Mouse (Mus musculus) forebrain, embryonic 14.5 days (tissue): ENCODE measurements around the gene Chrnb2. TPM values are rescaled to one million over a fixed set of nuclear protein-coding genes. Genes with fewer than 3 reads are reported as not detected.

Source experiments
- ATAC-seq: fragments of 200-750 bp; cut with Nextera tagmentation; 2 replicates; pipeline ENCODE4 v1.8.0; 2017; ENCODE audit warnings: mild to moderate bottlenecking, moderate library complexity
- DNase-seq: peaks from one replicate; pipeline ENCODE4 v3.0.0-alpha.2; 2015; ENCODE audit warnings: low spot score
- H3K27ac ChIP-seq: fragments of 300-500 bp; sonication (generic); 2 replicates; pipeline ENCODE4 v1.5.1; 2014; ENCODE audit warnings: low read depth, mild to moderate bottlenecking, control low read depth, low read length, moderate library complexity
- H3K27me3 ChIP-seq: fragments of 300-500 bp; sonication (generic); replicated peaks from 2 replicates; pipeline ENCODE4 v1.6.1; 2014; ENCODE audit warnings: low read length, control low read depth, mixed read lengths; ENCODE audit not compliant: control insufficient read depth, insufficient read depth
- H3K36me3 ChIP-seq: fragments of 300-500 bp; sonication (generic); 2 replicates; pipeline ENCODE4 v1.6.1; 2014; ENCODE audit warnings: low read length, control low read depth; ENCODE audit not compliant: control insufficient read depth, insufficient read depth
- H3K4me1 ChIP-seq: fragments of 300-500 bp; sonication (generic); 2 replicates; pipeline ENCODE4 v1.6.1; 2014; ENCODE audit warnings: antibody characterized with exemption, low read length, control low read depth; ENCODE audit not compliant: control insufficient read depth, insufficient read depth
- H3K4me2 ChIP-seq: fragments of 300-500 bp; sonication (generic); 2 replicates; pipeline ENCODE4 v1.6.1; 2014; ENCODE audit warnings: mild to moderate bottlenecking, control low read depth, low read length
- H3K4me3 ChIP-seq: fragments of 300-500 bp; sonication (generic); 2 replicates; pipeline ENCODE4 v1.5.1; 2014; ENCODE audit warnings: low read depth, low read length, control low read depth
- H3K9ac ChIP-seq: fragments of 300-500 bp; sonication (generic); 2 replicates; pipeline ENCODE4 v1.6.1; 2014; ENCODE audit warnings: mild to moderate bottlenecking, low read length, control low read depth, moderate library complexity
- H3K9me3 ChIP-seq: fragments of 300-500 bp; sonication (generic); replicated peaks from 2 replicates; pipeline ENCODE4 v1.6.1; 2016; ENCODE audit warnings: low read length, control low read depth, mixed read lengths; ENCODE audit not compliant: control insufficient read depth
- WGBS: fragments of 180-500 bp; shearing (Covaris S2); extraction: QIAGEN DNeasy Blood & Tissue Kit; methylation state at CpG from one replicate; pipeline ENCODE4 v1.1.7; 2014; 5-methylcytosine and 5-hydroxymethylcytosine counted together
- polyA plus RNA-seq: library from polyadenylated mRNA; unstranded; fragments of >200 nt; fragmentation: Nextera tagmentation; extraction: Ambion mirVana; gene quantifications from 2 replicates; pipeline ENCODE4 v1.2.1, GENCODE M21; 2014

Gene Chrnb2
- polyA plus RNA-seq, 1 experiment from 2014 or later: 22.7 TPM

- WGBS: 58% methylated on average over 16 of the region's 16 CpGs
- H3K9ac ChIP-seq: no peak overlapping the region
- H3K4me2 ChIP-seq: no peak overlapping the region
- H3K27me3 ChIP-seq: no peaks in the 10 kb centered on the region
- no peak overlapping the region for H3K27ac ChIP-seq
- H3K36me3 ChIP-seq: peaks cover 4% of the 10 kb centered on the region
- ATAC-seq (peak; percentile 37), DNase-seq (peak; percentile 39)
- H3K4me3 ChIP-seq: no peak overlapping the region
- H3K9me3 ChIP-seq: no peaks in the 10 kb centered on the region
- H3K4me1 ChIP-seq: 0 out of 2 replicates have a peak, but pooled peaks cover 2% of the 10 kb centered on the region
Observed at GRCm38 (mm10) chr3:89788680-89789352, 24.4 kb upstream of the Chrnb2 start.

GRCm38 (mm10) chr3:89786275-89786674 lies 21.8 kb upstream of the Chrnb2 start:
- peaks cover 29% of the 10 kb centered on the region for H3K36me3 ChIP-seq
- 70% methylated on average over 6 of the region's 6 CpGs for WGBS
- DNase-seq (no peak), ATAC-seq (no peak)
- H3K27ac ChIP-seq: no peak overlapping the region
- H3K4me2 ChIP-seq: no peak overlapping the region
- H3K4me1 ChIP-seq: 0 out of 2 replicates have a peak, but pooled peaks cover 2% of the 10 kb centered on the region
- H3K9ac ChIP-seq: no peak overlapping the region
- no peaks in the 10 kb centered on the region for H3K27me3 ChIP-seq
- H3K9me3 ChIP-seq: no peaks in the 10 kb centered on the region
- H3K4me3 ChIP-seq: no peak overlapping the region

- Histone ChIP-seq H3K9me3 (no peaks in the 10 kb centered on the region), H3K27me3 (no peaks in the 10 kb centered on the region), H3K4me1 (0 out of 2 replicates have a peak, but pooled peaks cover 2% of the 10 kb centered on the region), H3K9ac (no peak overlapping the region), H3K4me2 (no peak overlapping the region), H3K36me3 (peaks cover 40% of the 10 kb centered on the region), H3K27ac (peak overlapping the region; percentile 9; the same call in 1 of the 2 replicates), H3K4me3 (no peak overlapping the region)
- 21% methylated on average over 11 of the region's 11 CpGs for WGBS
- ATAC-seq (peak; percentile 49), DNase-seq (peak; percentile 54)
Observed at GRCm38 (mm10) chr3:89784991-89785753, 20.7 kb upstream of the Chrnb2 start.

- no peak overlapping the region for H3K9ac ChIP-seq
- H3K4me2 ChIP-seq: no peak overlapping the region
- no peak for ATAC-seq
- no peak for DNase-seq
- 0 out of 2 replicates have a peak, but pooled peaks cover 2% of the 10 kb centered on the region for H3K4me1 ChIP-seq
- no peak overlapping the region for H3K4me3 ChIP-seq
- H3K9me3 ChIP-seq: no peaks in the 10 kb centered on the region
- peaks cover 74% of the 10 kb centered on the region for H3K36me3 ChIP-seq
- 91% methylated on average over 5 of the region's 5 CpGs for WGBS
- H3K27ac ChIP-seq: no peak overlapping the region
- no peaks in the 10 kb centered on the region for H3K27me3 ChIP-seq
Observed at GRCm38 (mm10) chr3:89781640-89782039, 17.2 kb upstream of the Chrnb2 start.

GRCm38 (mm10) chr3:89780102-89780501 lies 15.7 kb upstream of the Chrnb2 start:
- no peaks in the 10 kb centered on the region for H3K27me3 ChIP-seq
- ATAC-seq (no peak), DNase-seq (no peak)
- H3K27ac ChIP-seq: no peak overlapping the region
- H3K36me3 ChIP-seq: peaks cover 81% of the 10 kb centered on the region
- no peak overlapping the region for H3K4me3 ChIP-seq
- peaks cover 5% of the 10 kb centered on the region for H3K4me1 ChIP-seq
- no peaks in the 10 kb centered on the region for H3K9me3 ChIP-seq
- H3K9ac ChIP-seq: no peak overlapping the region
- H3K4me2 ChIP-seq: no peak overlapping the region
- WGBS: 85% methylated on average over 4 of the region's 4 CpGs

GRCm38 (mm10) chr3:89776001-89776400 lies 11.6 kb upstream of the Chrnb2 start:
- peaks cover 49% of the 10 kb centered on the region for H3K36me3 ChIP-seq
- WGBS: 88% methylated on average over 4 of the region's 4 CpGs
- no peak for ATAC-seq

GRCm38 (mm10) chr3:89774236-89774960 lies 10.0 kb upstream of the Chrnb2 start:
- H3K4me1 ChIP-seq: peaks cover 21% of the 10 kb centered on the region
- H3K27ac ChIP-seq: no peak overlapping the region
- ATAC-seq: no peak
- no peaks in the 10 kb centered on the region for H3K27me3 ChIP-seq
- H3K9ac ChIP-seq: peak overlapping the region; percentile 100
- H3K9me3 ChIP-seq: no peaks in the 10 kb centered on the region
- no peak for DNase-seq
- WGBS: 48% methylated on average over 15 of the region's 15 CpGs
- H3K4me3 ChIP-seq: peak overlapping the region; percentile 98
- peaks cover 33% of the 10 kb centered on the region for H3K36me3 ChIP-seq
- peak overlapping the region; percentile 88 for H3K4me2 ChIP-seq

More at GRCm38 (mm10) chr3:89776001-89776400, 11.6 kb upstream of the Chrnb2 start:
- no peaks in the 10 kb centered on the region for H3K9me3 ChIP-seq
- no peak overlapping the region for H3K9ac ChIP-seq
- no peak overlapping the region for H3K27ac ChIP-seq
- H3K4me3 ChIP-seq: no peak overlapping the region
- H3K4me2 ChIP-seq: no peak overlapping the region
- H3K27me3 ChIP-seq: no peaks in the 10 kb centered on the region
- peaks cover 21% of the 10 kb centered on the region for H3K4me1 ChIP-seq
- no peak for DNase-seq

GRCm38 (mm10) chr3:89773740-89774211 lies 9.3 kb upstream of the Chrnb2 start:
- DNase-seq: no peak
- peak overlapping the region; percentile 94 for H3K27ac ChIP-seq
- H3K4me1 ChIP-seq: peaks cover 21% of the 10 kb centered on the region
- H3K9me3 ChIP-seq: no peaks in the 10 kb centered on the region
- no peaks in the 10 kb centered on the region for H3K27me3 ChIP-seq
- 2% methylated on average over 27 of the region's 37 CpGs for WGBS
- peak overlapping the region; percentile 98 for H3K4me3 ChIP-seq
- no peak; the same call in 1 of the 2 replicates for ATAC-seq
- peak overlapping the region; percentile 100 for H3K9ac ChIP-seq
- peak overlapping the region; percentile 88 for H3K4me2 ChIP-seq
- H3K36me3 ChIP-seq: peaks cover 31% of the 10 kb centered on the region
